Mouse (Mus musculus): ENCODE data around the gene Vwa2. TPM values are rescaled to one million over a fixed set of nuclear protein-coding genes. Genes with fewer than 3 reads are reported as not detected.

Gene Vwa2
- polyA plus RNA-seq, 1 experiment from 2014 or later: 4.7 TPM

- no peak overlapping the region for H3K27ac ChIP-seq (replicated peaks; ENCODE audit: low read depth, low read length)
- no peaks in the 10 kb centered on the region for H3K36me3 ChIP-seq (ENCODE audit: control insufficient read depth, insufficient read depth, low read length)
- H3K27me3 ChIP-seq (replicated peaks; ENCODE audit: control insufficient read depth, insufficient read depth, low read length): no peaks in the 10 kb centered on the region
- H3K4me1 ChIP-seq (ENCODE audit: control insufficient read depth, insufficient read depth, low read length): 0 out of 2 replicates have a peak, but pooled peaks cover 4% of the 10 kb centered on the region
- H3K9me3 ChIP-seq (ENCODE audit: control insufficient read depth, low read length): no peaks in the 10 kb centered on the region
- no peak for DNase-seq (ENCODE audit: low spot score)
- WGBS: 58% methylated on average over 6 of the region's 6 CpGs
- no peak overlapping the region for H3K9ac ChIP-seq (ENCODE audit: low read depth, low read length)
- no peak overlapping the region for H3K4me2 ChIP-seq (ENCODE audit: low read depth, low read length)
- ATAC-seq (ENCODE audit: low read depth): no peak
- no peak overlapping the region for H3K4me3 ChIP-seq (ENCODE audit: low read depth, low read length)
Measured at GRCm38 (mm10) chr19:56958582-56959021, 84.6 kb downstream of the Vwa2 start.

GRCm38 (mm10) chr19:56959057-56959456 lies 85.0 kb downstream of the Vwa2 start:
- Histone ChIP-seq H3K4me2 (ENCODE audit: low read depth, low read length) (no peak overlapping the region), H3K27me3 (replicated peaks; ENCODE audit: control insufficient read depth, insufficient read depth, low read length) (no peaks in the 10 kb centered on the region), H3K9me3 (ENCODE audit: control insufficient read depth, low read length) (no peaks in the 10 kb centered on the region), H3K9ac (ENCODE audit: low read depth, low read length) (no peak overlapping the region), H3K36me3 (ENCODE audit: control insufficient read depth, insufficient read depth, low read length) (no peaks in the 10 kb centered on the region), H3K27ac (replicated peaks; ENCODE audit: low read depth, low read length) (no peak overlapping the region), H3K4me1 (ENCODE audit: control insufficient read depth, insufficient read depth, low read length) (0 out of 2 replicates have a peak, but pooled peaks cover 4% of the 10 kb centered on the region), H3K4me3 (ENCODE audit: low read depth, low read length) (no peak overlapping the region)
- 83% methylated on average over 2 of the region's 2 CpGs for WGBS
- no peak for DNase-seq (ENCODE audit: low spot score)
- no peak for ATAC-seq (ENCODE audit: low read depth)

GRCm38 (mm10) chr19:56959601-56960000 lies 85.6 kb downstream of the Vwa2 start:
- no peaks in the 10 kb centered on the region for H3K36me3 ChIP-seq (ENCODE audit: control insufficient read depth, insufficient read depth, low read length)
- no peaks in the 10 kb centered on the region for H3K9me3 ChIP-seq (ENCODE audit: control insufficient read depth, low read length)
- no peak overlapping the region for H3K4me2 ChIP-seq (ENCODE audit: low read depth, low read length)
- 77% methylated on average over 3 of the region's 3 CpGs for WGBS
- H3K4me3 ChIP-seq (ENCODE audit: low read depth, low read length): no peak overlapping the region
- H3K9ac ChIP-seq (ENCODE audit: low read depth, low read length): no peak overlapping the region
- H3K27ac ChIP-seq (replicated peaks; ENCODE audit: low read depth, low read length): no peak overlapping the region
- DNase-seq (ENCODE audit: low spot score): no peak
- no peak for ATAC-seq (ENCODE audit: low read depth)
- H3K27me3 ChIP-seq (replicated peaks; ENCODE audit: control insufficient read depth, insufficient read depth, low read length): no peaks in the 10 kb centered on the region
- H3K4me1 ChIP-seq (ENCODE audit: control insufficient read depth, insufficient read depth, low read length): 0 out of 2 replicates have a peak, but pooled peaks cover 4% of the 10 kb centered on the region

Other genes starting within 250 kb of the Vwa2 start
- gene Adrb1, start 152.1 kb upstream of the Vwa2 start, polyA plus RNA-seq (2014; fragmentation: Nextera tagmentation; extraction: Ambion mirVana): 1.3 and 1.7 TPM in 2 replicates
- 20.2 and 23.9 TPM in 2 replicates for gene Ccdc186, start 52.1 kb upstream of the Vwa2 start, polyA plus RNA-seq (2014; fragmentation: Nextera tagmentation; extraction: Ambion mirVana)
- 1.6 and 3.9 TPM in 2 replicates for gene Tdrd1, start 48.0 kb upstream of the Vwa2 start, polyA plus RNA-seq (2014; fragmentation: Nextera tagmentation; extraction: Ambion mirVana)
- 10.8 and 11.5 TPM in 2 replicates for gene Afap1l2, start 134.0 kb downstream of the Vwa2 start, polyA plus RNA-seq (2014; fragmentation: Nextera tagmentation; extraction: Ambion mirVana)